Mouse (Mus musculus) lung, embryonic 16.5 days (tissue): ENCODE measurements around the gene Tmem164. TPM values are rescaled to one million over a fixed set of nuclear protein-coding genes. Genes with fewer than 3 reads are reported as not detected.

Source experiments
- ATAC-seq: fragments of 200-750 bp; cut with Nextera tagmentation; 2 replicates; pipeline ENCODE4 v1.8.0; 2017; ENCODE audit warnings: low read depth, mild to moderate bottlenecking, moderate library complexity
- H3K27ac ChIP-seq: fragments of 300-500 bp; sonication (generic); 2 replicates; pipeline ENCODE4 v1.5.1; 2014; ENCODE audit warnings: mild to moderate bottlenecking, control low read depth, low read length
- H3K27me3 ChIP-seq: fragments of 300-500 bp; sonication (generic); 2 replicates; pipeline ENCODE4 v1.6.1; 2014; ENCODE audit warnings: low read depth, low read length, mixed read lengths; ENCODE audit not compliant: control insufficient read depth, insufficient read depth
- H3K36me3 ChIP-seq: fragments of 300-500 bp; sonication (generic); 2 replicates; pipeline ENCODE4 v1.6.1; 2014; ENCODE audit warnings: low read length; ENCODE audit not compliant: control insufficient read depth, insufficient read depth
- H3K4me1 ChIP-seq: fragments of 300-500 bp; sonication (generic); replicated peaks from 2 replicates; pipeline ENCODE4 v1.6.1; 2014; ENCODE audit warnings: low read length, mixed read lengths; ENCODE audit not compliant: control insufficient read depth, insufficient read depth
- H3K4me2 ChIP-seq: fragments of 300-500 bp; sonication (generic); 2 replicates; pipeline ENCODE4 v1.6.1; 2014; ENCODE audit warnings: low read depth, low read length, control low read depth
- H3K4me3 ChIP-seq: fragments of 300-500 bp; sonication (generic); 2 replicates; pipeline ENCODE4 v1.5.1; 2014; ENCODE audit warnings: mild to moderate bottlenecking, low read length, control low read depth
- H3K9ac ChIP-seq: fragments of 300-500 bp; sonication (generic); 2 replicates; pipeline ENCODE4 v1.6.1; 2014; ENCODE audit warnings: low read length, control low read depth
- H3K9me3 ChIP-seq: fragments of 300-500 bp; sonication (generic); 2 replicates; pipeline ENCODE4 v1.6.1; 2016; ENCODE audit warnings: low read length; ENCODE audit not compliant: control insufficient read depth
- WGBS: fragments of 180-500 bp; shearing (Covaris S2); extraction: QIAGEN DNeasy Blood & Tissue Kit; methylation state at CpG from one replicate; pipeline ENCODE4 v1.1.7; 2014; 5-methylcytosine and 5-hydroxymethylcytosine counted together
- polyA plus RNA-seq: library from polyadenylated mRNA; unstranded; fragments of >200 nt; fragmentation: Nextera tagmentation; extraction: Ambion mirVana; gene quantifications from 2 replicates; pipeline ENCODE4 v1.2.1, GENCODE M21; 2015

Gene Tmem164
- polyA plus RNA-seq, 1 experiment from 2014 or later: 49.4 TPM

- no peak overlapping the region for H3K27ac ChIP-seq
- no peak overlapping the region for H3K4me3 ChIP-seq
- H3K9me3 ChIP-seq: no peaks in the 10 kb centered on the region
- no peaks in the 10 kb centered on the region for H3K36me3 ChIP-seq
- 87% methylated on average over 1 of the region's 1 CpGs for WGBS
- no peak overlapping the region for H3K9ac ChIP-seq
- no peaks in the 10 kb centered on the region; the same call in 1 of the 2 replicates for H3K27me3 ChIP-seq
- no peak for ATAC-seq
- no peaks in the 10 kb centered on the region for H3K4me1 ChIP-seq
- H3K4me2 ChIP-seq: no peak overlapping the region
These were observed 10.1 kb upstream of the Tmem164 start for GRCm38 (mm10) chrX:142671141-142671540.

GRCm38 (mm10) chrX:142672701-142673100 is 8.5 kb upstream of the Tmem164 start:
- no peak overlapping the region for H3K9ac ChIP-seq
- H3K36me3 ChIP-seq: no peaks in the 10 kb centered on the region
- ATAC-seq: no peak
- no peak overlapping the region for H3K4me2 ChIP-seq
- no peaks in the 10 kb centered on the region; the same call in 1 of the 2 replicates for H3K27me3 ChIP-seq
- no peaks in the 10 kb centered on the region for H3K4me1 ChIP-seq
- no peak overlapping the region for H3K27ac ChIP-seq
- no peak overlapping the region for H3K4me3 ChIP-seq
- 39% methylated on average over 1 of the region's 1 CpGs for WGBS
- no peaks in the 10 kb centered on the region for H3K9me3 ChIP-seq

- Histone ChIP-seq H3K4me1 (no peaks in the 10 kb centered on the region), H3K27ac (no peak overlapping the region), H3K27me3 (no peaks in the 10 kb centered on the region), H3K4me2 (no peak overlapping the region), H3K9me3 (no peaks in the 10 kb centered on the region), H3K36me3 (no peaks in the 10 kb centered on the region), H3K4me3 (no peak overlapping the region), H3K9ac (no peak overlapping the region)
- WGBS: 23% methylated on average over 3 of the region's 3 CpGs
- ATAC-seq: no peak
These were observed 4.0 kb upstream of the Tmem164 start for GRCm38 (mm10) chrX:142677193-142677592.

GRCm38 (mm10) chrX:142678499-142679474 is 2.4 kb upstream of the Tmem164 start:
- Histone ChIP-seq H3K4me2 (no peak overlapping the region), H3K9me3 (no peaks in the 10 kb centered on the region), H3K9ac (no peak overlapping the region), H3K4me3 (no peak overlapping the region), H3K27ac (no peak overlapping the region), H3K36me3 (no peaks in the 10 kb centered on the region), H3K27me3 (no peaks in the 10 kb centered on the region), H3K4me1 (peaks cover 5% of the 10 kb centered on the region; the same call in 1 of the 2 replicates)
- WGBS: 52% methylated on average over 13 of the region's 13 CpGs
- no peak for ATAC-seq

- no peak for ATAC-seq
- H3K36me3 ChIP-seq: no peaks in the 10 kb centered on the region
- WGBS: 33% methylated on average over 11 of the region's 11 CpGs
These were observed 1.5 kb upstream of the Tmem164 start for GRCm38 (mm10) chrX:142679502-142680250.

GRCm38 (mm10) chrX:142680391-142681055 is 683 bp upstream of the Tmem164 start:
- peak; percentile 27 for ATAC-seq
- peak overlapping the region; percentile 60 for H3K4me2 ChIP-seq
- H3K9ac ChIP-seq: peak overlapping the region; percentile 64
- H3K27ac ChIP-seq: peak overlapping the region; percentile 97
- H3K9me3 ChIP-seq: no peaks in the 10 kb centered on the region
- H3K4me3 ChIP-seq: peak overlapping the region; percentile 64
- WGBS: 15% methylated on average over 19 of the region's 19 CpGs
- no peaks in the 10 kb centered on the region for H3K27me3 ChIP-seq
- peaks cover 15% of the 10 kb centered on the region; the same call in 1 of the 2 replicates for H3K4me1 ChIP-seq
- H3K36me3 ChIP-seq: no peaks in the 10 kb centered on the region

More at GRCm38 (mm10) chrX:142679502-142680250, 1.5 kb upstream of the Tmem164 start:
- Histone ChIP-seq H3K27ac (peak overlapping the region; percentile 97), H3K4me1 (peaks cover 12% of the 10 kb centered on the region; the same call in 1 of the 2 replicates), H3K9me3 (no peaks in the 10 kb centered on the region), H3K4me3 (peak overlapping the region; percentile 64), H3K9ac (peak overlapping the region; percentile 64), H3K4me2 (peak overlapping the region; percentile 60), H3K27me3 (no peaks in the 10 kb centered on the region)

GRCm38 (mm10) chrX:142681616-142682141 is 473 bp downstream of the Tmem164 start:
- H3K27ac ChIP-seq: peak overlapping the region; percentile 97
- WGBS: no CpG with 5 or more reads among the region's 43 CpGs
- H3K36me3 ChIP-seq: no peaks in the 10 kb centered on the region
- no peaks in the 10 kb centered on the region for H3K9me3 ChIP-seq
- peak; percentile 91 for ATAC-seq
- peak overlapping the region; percentile 64 for H3K4me3 ChIP-seq
- H3K4me1 ChIP-seq: peaks cover 15% of the 10 kb centered on the region; the same call in 1 of the 2 replicates
- H3K4me2 ChIP-seq: peak overlapping the region; percentile 71
- no peaks in the 10 kb centered on the region for H3K27me3 ChIP-seq
- H3K9ac ChIP-seq: peak overlapping the region; percentile 75

- WGBS: 17% methylated on average over 28 of the region's 28 CpGs
- H3K36me3 ChIP-seq: no peaks in the 10 kb centered on the region
- peak overlapping the region; percentile 97 for H3K27ac ChIP-seq
- H3K4me2 ChIP-seq: peak overlapping the region; percentile 71
- H3K4me1 ChIP-seq: peaks cover 15% of the 10 kb centered on the region
- no peaks in the 10 kb centered on the region for H3K27me3 ChIP-seq
- peak overlapping the region; percentile 64 for H3K4me3 ChIP-seq
- H3K9me3 ChIP-seq: no peaks in the 10 kb centered on the region
- H3K9ac ChIP-seq: peak overlapping the region; percentile 75
- no peak for ATAC-seq
These were observed 1.1 kb downstream of the Tmem164 start for GRCm38 (mm10) chrX:142682176-142682820.
